Mouse (Mus musculus) gastrocnemius, adult 8-10 months (tissue): ENCODE results near the gene Timm8b. TPM values are rescaled to one million over a fixed set of nuclear protein-coding genes. Genes with fewer than 3 reads are reported as not detected.
A peak's percentile ranks its signal among the peaks of the same experiment; 100 is the strongest.
"Not testable (repeated sequence)": the region's sequence is repeated elsewhere in the genome, so short reads cannot be mapped to it uniquely, and the experiment has no call there.

Experiments
- DNase-seq, 2 experiments: peaks; one replicate each; pipeline ENCODE4 v3.0.0; 2022; ENCODE audit warnings: low spot score in 2 of 2
- total RNA-seq, 4 experiments: library from RNA; stranded (reverse); gene quantifications; 2 replicates each; pipeline ENCODE4 v1.2.4; 2022

The Timm8b gene
- total RNA-seq, 4 experiments from 2014 or later: 197 to 232 (median 214) TPM

DNA sequence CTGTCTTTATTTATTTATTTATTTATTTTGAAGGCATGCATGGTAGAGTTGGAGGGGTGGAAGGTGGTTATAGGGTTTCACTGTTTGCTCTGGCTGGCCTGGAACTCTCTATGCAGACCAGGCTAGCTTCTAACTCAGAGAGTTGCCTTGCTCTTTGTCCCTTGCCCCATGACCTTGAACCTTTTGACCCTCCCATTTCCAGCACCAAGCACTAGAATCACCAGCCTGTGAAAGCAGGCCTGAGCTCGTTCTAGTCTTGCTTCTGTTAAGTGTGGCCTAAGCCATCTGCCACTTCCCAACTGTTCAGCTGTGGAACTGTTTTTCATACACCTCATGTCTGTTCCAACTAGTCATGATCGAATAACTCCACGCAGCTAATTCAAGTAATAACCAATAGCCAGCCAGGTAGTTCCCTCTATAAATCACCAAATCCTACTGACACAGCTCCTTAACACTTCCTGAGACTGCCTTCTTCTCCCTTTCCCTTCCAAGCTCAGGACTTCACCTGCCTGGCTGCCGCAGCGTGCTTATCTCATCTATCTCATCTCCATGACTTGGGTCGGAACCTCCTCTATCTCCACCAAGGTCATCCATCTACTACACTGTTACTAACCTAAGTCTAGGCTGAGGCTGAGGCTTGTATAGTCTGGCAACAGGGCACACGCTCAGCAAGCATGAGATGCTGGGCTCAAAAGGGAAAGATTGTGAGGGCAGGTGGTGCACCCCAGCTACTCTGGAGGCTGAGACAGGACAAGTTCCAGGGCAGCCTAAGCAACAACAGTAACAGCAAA lies 1.5 kb upstream of the Timm8b start:
- DNase-seq: no peak

DNA sequence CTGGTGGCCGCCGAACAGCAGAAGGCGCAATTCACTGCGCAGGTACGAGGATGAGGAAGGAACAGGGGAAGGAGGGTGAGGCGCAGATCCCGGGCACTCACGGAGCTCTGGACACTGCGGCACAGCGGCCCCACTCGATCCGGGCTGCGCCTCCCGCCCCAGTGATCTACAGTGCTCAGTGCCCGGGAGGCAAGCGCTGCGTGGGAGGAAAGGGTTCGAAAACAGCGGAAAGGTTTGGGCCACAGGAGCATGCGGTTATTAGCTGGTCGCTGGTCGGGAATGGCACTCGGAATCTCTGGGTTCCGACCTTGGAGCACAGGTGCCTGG lies 251 bp downstream of the Timm8b start:
- DNase-seq: no peak

DNA sequence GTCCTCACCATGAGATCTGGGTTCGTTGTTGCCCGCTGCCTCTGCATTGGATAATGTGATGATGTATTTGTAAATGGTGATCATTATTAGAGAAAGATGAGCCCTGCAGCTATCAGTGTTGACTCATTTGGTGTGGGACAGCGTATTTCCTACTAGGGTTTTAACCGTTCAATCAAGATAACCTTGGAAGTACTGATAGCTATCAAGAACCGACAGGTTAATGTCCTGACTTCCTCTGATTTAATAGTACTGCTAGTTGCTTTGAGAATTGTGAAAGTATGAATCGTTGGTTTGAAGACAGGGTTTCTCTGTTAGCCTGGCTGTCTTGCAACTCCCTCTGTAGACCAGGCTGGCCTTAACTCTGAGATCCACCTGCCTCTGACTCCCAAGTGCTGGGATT lies 628 bp downstream of the Timm8b start:
- no peak for DNase-seq

DNA sequence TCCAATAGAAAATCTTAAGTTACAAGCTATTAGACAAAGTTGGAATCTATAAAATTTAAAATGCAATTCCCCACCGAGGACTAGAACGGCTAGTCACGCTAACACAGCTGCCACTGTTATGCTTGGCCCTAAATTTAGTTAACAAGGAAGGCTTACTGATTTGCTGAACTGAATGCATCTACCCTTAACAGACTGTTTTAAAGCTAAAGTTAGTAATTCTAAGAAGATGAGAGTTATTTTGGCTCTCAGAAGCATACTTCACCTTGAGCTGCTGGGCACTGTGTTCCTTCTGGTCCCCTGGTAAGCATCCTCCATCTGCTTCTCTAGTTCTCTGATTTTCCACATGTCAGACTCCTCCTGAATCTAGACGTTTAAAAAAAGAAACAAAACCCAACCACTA lies 8.4 kb downstream of the Timm8b start:
- DNase-seq: no peak

DNA sequence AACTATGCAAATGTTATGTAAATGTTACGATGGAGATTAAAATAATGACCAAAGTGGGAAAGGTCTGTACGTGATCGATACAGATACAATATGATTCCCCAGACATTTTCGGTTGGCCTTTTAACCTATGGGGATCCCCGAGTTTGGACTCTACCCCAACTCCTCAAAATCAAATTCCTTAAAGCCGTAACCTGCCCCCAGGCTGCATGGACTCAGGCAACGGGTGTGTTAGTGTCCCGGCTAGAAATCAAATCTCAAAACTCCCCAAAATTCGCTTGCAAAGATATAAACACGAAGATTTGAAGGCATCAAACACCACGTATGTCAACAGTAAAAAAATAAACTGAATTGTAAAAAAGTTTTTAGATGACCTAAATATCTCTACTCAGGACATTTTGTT lies 12.5 kb downstream of the Timm8b start:
- no peak for DNase-seq

DNA sequence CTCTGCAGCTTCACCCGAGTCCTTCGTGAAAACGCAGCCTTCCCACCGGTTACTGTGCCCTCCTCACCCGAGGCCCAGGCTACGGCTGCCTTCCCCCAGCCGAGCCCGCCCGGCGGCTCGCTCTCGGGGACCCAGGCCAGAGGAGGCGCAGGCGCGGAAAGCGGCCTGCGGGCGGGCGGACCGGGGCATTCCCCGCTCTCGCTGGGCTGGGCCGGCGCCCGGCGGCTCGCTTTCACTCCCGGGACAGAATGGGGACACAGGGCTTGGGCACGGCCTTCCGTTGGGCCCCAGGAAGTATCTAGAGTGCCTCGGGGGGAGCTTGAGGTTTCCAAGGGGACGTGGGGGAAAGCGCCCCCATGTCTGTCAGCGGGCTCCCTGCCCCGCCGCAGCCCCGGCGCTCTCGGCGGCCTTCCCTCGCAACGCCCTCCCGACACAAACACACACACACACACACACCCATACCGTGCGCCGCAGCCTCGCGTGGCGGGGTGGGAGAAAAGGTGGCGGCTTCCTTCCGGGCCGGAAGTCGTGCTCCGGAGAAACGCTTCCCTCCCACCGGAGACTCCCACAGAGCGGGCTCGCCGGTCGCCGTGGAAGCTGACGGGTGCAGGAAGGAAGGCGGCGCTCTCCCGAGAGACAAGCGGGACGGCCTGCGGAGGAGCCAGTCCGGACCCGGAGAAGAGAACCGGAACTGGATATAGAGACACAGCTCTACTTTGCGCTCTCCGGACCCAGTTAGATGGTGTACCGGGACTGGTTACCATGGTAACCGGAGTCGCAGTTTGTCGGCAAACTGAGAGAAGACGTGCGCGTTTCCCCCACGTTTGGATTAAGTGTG lies 13.3 kb downstream of the Timm8b start, which contains the start of the genes Pih1d2 and Nkapd1:
TSS of gene Pih1d2 (plus strand) at position 556 of the 838 bp plus-strand sequence.
TSS of gene Nkapd1 (minus strand) at position 699 of the 838 bp plus-strand sequence.
- peak; percentile 78 for DNase-seq

DNA sequence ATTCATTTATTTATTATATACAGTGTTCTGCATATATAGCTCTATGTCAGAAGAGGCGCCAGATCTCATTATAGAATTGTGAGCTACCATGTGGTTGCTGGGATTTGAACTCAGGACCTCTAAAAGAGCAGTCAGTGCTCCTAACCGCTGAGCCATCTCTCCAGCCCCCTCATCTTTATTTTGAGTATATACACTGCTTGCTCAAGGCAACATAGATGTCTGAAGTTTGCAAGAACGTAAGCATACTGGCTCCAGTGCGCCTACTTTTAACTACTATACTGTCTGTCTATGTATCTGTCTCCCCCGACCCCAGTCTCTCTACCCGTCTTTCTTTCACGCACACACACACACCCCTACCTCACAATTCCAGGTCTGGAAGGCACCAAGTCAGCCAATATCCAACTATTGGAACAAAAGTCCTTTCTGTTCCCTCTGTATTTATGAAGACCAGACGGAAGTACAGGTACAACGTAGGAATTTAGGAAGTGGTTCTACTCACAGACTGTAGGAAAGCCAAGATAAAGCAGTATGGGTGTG lies 14.2 kb downstream of the Timm8b start:
- no peak for DNase-seq

DNA sequence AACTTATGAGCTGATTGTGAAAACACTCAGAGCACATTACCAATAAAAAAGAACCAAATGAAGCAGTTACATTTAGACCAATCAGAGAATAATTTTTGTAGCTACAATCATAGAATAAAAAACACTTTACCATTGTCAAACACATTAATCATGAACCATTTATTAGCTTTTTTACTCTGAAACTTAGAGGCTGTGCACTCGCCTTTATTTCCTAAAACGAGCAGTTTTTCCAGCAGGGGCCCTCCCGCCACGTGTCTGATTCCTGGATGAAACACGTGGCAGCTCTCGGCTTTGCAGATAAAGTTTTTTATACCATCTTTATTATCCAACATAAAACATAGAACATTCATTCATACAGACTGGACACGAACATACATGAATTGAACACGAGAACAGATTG lies 27.2 kb downstream of the Timm8b start:
- not testable (repeated sequence) for DNase-seq

DNA sequence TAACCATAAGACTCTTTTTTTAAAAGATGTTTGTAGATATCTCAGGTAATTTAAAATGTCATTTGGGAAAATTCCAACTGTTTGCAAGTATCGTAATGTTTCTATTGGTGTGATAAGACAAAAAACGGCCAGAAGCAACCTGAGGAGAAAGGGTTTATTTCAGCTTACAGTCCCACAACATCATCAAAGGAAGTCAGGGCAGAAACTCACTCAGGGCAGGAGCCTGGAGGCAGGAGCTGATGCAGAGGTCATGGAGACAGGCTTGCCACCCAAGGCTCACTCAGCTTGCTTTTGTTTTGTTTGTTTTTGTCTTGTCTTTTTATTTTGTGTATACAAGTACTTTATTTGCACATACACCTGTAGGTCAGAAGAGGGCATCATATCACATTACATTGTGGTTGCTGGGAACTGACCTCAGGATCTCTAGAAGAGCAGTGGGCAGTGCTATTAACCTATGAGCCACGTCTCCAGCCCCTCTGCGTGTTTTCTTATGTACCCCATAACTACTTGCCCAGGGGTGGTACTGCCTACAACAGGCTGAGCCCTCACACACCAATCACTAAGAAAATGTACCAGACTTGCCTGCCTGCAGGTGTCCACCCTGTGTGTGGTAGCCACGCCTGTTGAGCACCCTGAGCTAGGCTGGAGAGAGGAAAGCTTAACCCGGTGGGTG lies 28.4 kb downstream of the Timm8b start:
- no peak for DNase-seq

DNA sequence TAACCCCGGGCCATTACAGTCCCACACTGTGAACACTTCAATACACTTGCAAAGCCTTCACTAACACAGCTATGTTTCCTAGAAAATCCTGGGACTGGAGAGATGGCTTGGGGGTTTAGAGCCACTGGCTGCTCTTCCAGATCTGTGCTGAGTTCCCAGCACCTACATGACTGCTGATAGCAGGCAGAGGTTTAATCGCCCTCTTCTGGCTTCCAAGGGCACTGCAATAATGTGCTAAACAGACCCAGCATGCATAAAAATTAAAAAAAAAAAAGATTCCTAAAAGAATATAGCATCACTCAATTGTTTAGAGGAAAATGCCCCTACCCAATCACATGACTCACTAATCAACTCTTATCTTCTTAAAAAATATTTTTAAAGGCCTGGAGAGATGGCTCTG lies 29.3 kb downstream of the Timm8b start:
- no peak for DNase-seq

DNA sequence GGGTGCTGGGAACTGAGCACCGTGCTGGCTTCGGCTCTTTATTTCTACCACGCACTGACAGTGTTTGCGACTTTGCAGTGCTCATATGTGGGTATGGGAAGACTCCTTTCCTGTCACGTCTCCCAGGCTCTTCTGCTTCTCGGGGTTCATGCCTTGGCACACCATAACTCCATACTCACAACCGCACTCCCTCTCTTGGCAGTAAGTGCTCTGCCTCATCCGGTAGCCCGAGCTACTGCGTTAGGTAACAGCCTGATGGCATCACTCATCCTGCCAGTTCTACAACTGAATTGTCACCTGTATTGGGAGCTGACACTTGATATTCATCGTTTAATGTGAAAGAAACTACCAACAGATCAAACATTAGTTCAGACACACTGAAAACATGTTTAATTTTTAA lies 30.6 kb downstream of the Timm8b start:
- no peak for DNase-seq

DNA sequence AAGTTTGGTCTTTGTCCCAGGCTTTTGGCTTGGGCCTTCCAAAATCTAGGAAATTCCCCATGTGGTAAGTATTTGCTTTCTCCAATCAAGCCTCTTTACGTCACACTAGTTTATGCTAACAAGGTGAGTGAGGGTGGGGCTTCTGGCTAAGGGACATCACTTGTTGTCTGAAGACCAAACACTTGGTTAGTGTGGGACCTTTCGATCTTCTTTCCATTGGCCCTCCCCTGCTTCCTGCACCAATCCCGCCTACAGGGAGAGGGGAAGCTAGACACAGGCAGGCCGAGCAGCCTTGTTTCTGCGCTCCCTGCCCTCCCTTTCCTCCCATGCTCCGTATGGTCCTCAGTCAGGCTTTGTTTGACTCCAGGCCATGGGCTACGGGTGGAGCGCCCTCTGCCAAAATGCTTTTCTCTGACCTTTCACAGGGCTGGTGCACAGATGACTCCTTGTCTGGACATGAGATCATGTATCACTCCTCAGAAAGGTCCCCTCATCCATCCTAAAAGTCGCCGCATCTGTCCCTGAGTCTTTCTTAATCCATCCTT lies 43.2 kb downstream of the Timm8b start:
- peak in 1 of 2 experiments; percentile 9 for DNase-seq

DNA sequence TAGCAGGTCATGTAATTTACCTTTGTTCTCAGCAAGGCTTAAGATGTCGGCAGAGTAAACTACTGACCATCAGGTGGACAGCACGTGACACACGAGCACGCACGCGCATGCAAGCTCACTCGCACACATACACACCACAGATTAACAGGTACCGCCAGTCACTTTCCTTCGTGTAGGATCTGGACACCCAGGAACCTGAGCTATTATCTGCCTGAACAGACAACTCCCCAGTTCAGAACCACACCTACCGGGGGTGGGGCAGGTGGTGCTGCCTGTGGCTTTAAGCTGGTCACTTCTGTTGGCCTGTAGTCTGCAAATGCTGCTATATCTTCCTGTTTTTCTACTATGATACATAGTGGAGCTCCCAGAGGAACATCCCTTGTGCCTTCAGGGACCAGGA lies 46.8 kb downstream of the Timm8b start:
- no peak for DNase-seq

Other genes with a start within 250 kb of the Timm8b start
- under 1 TPM in 2 of 4 experiments, not detected in 2; 0.19 to 0.27 TPM for gene Plet1, start 109.4 kb upstream of the Timm8b start, total RNA-seq
- 10 to 100 TPM; 10.1 to 13.7 (median 11.7) TPM for gene Pts, start 75.2 kb upstream of the Timm8b start, total RNA-seq
- 1 to 10 TPM in 3 of 4 experiments, under 1 TPM in 1; 0.63 to 2.0 (median 1.6) TPM for gene Il18, start 49.1 kb upstream of the Timm8b start, total RNA-seq
- under 1 TPM; 0.13 to 0.47 (median 0.44) TPM for gene Bco2, start 48.7 kb upstream of the Timm8b start, total RNA-seq
- not detected for gene Tex12, start 42.6 kb upstream of the Timm8b start, total RNA-seq
- gene Sdhd, start 98 bp upstream of the Timm8b start, total RNA-seq: 100 to 1,000 TPM; 290 to 337 (median 311) TPM
- under 1 TPM in 2 of 4 experiments, not detected in 2; 0.27 to 0.80 TPM for gene Pih1d2, start 13.4 kb downstream of the Timm8b start, total RNA-seq
- 10 to 100 TPM; 10.2 to 12.4 (median 11.1) TPM for gene Nkapd1, start 13.6 kb downstream of the Timm8b start, total RNA-seq
- 100 to 1,000 TPM; 159 to 224 (median 179) TPM for gene Dlat, start 55.9 kb downstream of the Timm8b start, total RNA-seq
- gene Dixdc1, start 135.6 kb downstream of the Timm8b start, total RNA-seq: 1 to 10 TPM; 2.0 to 2.5 (median 2.1) TPM
- gene 2310030G06Rik, start 142.6 kb downstream of the Timm8b start, total RNA-seq: 1 to 10 TPM; 2.9 to 5.9 (median 4.8) TPM
- 1,000 to 10,000 TPM; 1,194 to 1,381 (median 1,261) TPM for gene Cryab, start 147.4 kb downstream of the Timm8b start, total RNA-seq
- 100 to 1,000 TPM; 118 to 146 (median 133) TPM for gene Hspb2, start 148.4 kb downstream of the Timm8b start, total RNA-seq
- 1 to 10 TPM; 2.7 to 6.1 (median 3.4) TPM for gene Fdxacb1, start 164.3 kb downstream of the Timm8b start, total RNA-seq
- gene Alg9, start 171.1 kb downstream of the Timm8b start, total RNA-seq: 10 to 100 TPM in 1 of 4 experiments, 1 to 10 TPM in 3; 8.0 to 11.0 (median 9.3) TPM
- gene 1110032A03Rik, start 171.6 kb downstream of the Timm8b start, total RNA-seq: 10 to 100 TPM; 12.1 to 15.4 (median 13.8) TPM
- gene Ppp2r1b, start 241.4 kb downstream of the Timm8b start, total RNA-seq: 1 to 10 TPM; 6.5 to 7.4 (median 7.0) TPM